Mouse (Mus musculus) urinary bladder, postnatal 36 days (tissue): ENCODE measurements around the gene Bak1.
"Not testable (repeated sequence)": the region's sequence is repeated elsewhere in the genome, so short reads cannot be mapped to it uniquely, and the experiment has no call there.

Experiments used
- DNase-seq, 2 experiments: peaks; one replicate each; pipeline ENCODE4 v3.0.0; 2022; ENCODE audit warnings: low spot score in 2 of 2, mixed read lengths in 1 of 2

Gene Bak1

GRCm38 (mm10) chr17:26981050-26981449 lies 47.8 kb downstream of the Bak1 start:
- no peak for DNase-seq

- no peak for DNase-seq
These were observed 49.4 kb downstream of the Bak1 start for GRCm38 (mm10) chr17:26979426-26979825.

GRCm38 (mm10) chr17:26977354-26977753 lies 51.5 kb downstream of the Bak1 start:
- DNase-seq, result not testable (repeated sequence)

GRCm38 (mm10) chr17:26975415-26975814 lies 53.4 kb downstream of the Bak1 start:
- DNase-seq, result no peak

- no peak for DNase-seq
These were observed 54.3 kb downstream of the Bak1 start for GRCm38 (mm10) chr17:26974547-26974946.

- DNase-seq, result peak; percentile 93 to 96
These were observed 55.9 kb downstream of the Bak1 start, which contains the start of gene Zbtb9 for GRCm38 (mm10) chr17:26972703-26973574. TSS of gene Zbtb9 (plus strand) at chr17:26973167.

GRCm38 (mm10) chr17:26972107-26972506 lies 56.7 kb downstream of the Bak1 start:
- DNase-seq, result no peak

GRCm38 (mm10) chr17:26971247-26971905 lies 57.4 kb downstream of the Bak1 start:
- no peak for DNase-seq

GRCm38 (mm10) chr17:26970221-26970620 lies 58.6 kb downstream of the Bak1 start:
- DNase-seq, result no peak
